Mouse (Mus musculus) kidney, postnatal 4 days (tissue): ENCODE results near the gene Olfr805.

ENCODE experiments used
- DNase-seq, 2 experiments: peaks; one replicate each; pipeline ENCODE4 v3.0.0; 2021; ENCODE audit warnings: mixed read lengths in 2 of 2

Gene Olfr805

GRCm38 (mm10) chr10:129729275-129729674 lies at the start of gene Olfr805:
Gene Olfr805, minus strand, starts transcription at chr10:129729375.
- no peak for DNase-seq

- no peak for DNase-seq
These were observed 48.9 kb upstream of the Olfr805 start for GRCm38 (mm10) chr10:129778123-129778522.

DNA sequence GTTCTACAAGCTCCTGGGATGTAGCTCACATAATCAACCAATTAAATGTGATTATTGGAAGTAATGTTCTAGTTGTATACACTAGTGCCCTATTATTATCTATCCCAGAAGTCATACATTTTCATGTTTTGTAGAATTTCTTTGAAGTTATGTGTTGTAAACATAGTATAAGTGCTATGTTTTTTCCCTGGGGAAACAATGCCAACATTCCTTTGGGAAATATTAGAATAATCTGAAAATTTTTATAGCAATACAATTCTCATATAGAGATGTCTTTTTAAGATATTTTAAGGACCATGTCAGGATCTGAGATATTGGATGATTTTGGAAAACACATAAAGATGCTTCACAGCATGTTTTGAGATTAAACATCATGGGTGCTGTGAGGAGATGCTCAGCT lies 45.2 kb upstream of the Olfr805 start, which contains the start of gene Olfr809:
TSS of gene Olfr809 (plus strand) at position 301 of the 400 bp plus-strand sequence.
- no peak for DNase-seq

DNA sequence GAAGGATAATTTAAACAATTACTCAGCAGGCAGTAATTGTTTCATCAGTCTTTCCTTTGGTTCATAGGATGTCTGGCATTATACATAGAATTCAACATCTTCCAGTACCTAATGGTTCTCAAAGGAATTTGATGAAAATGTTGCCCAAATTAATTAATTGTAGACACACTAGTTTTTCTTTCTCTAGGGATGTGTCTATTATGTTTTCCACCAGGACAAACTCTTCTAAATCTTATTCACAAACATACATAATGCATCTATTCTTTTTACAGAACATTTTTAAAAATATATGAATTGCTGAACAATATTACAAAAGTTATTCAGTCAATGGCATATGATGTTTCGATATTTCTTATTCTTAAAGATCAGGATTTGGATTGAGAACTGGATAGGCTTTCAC lies 36.0 kb upstream of the Olfr805 start, which contains the start of gene Olfr808:
TSS of gene Olfr808 (plus strand) at position 301 of the 400 bp plus-strand sequence.
- DNase-seq: no peak

DNA sequence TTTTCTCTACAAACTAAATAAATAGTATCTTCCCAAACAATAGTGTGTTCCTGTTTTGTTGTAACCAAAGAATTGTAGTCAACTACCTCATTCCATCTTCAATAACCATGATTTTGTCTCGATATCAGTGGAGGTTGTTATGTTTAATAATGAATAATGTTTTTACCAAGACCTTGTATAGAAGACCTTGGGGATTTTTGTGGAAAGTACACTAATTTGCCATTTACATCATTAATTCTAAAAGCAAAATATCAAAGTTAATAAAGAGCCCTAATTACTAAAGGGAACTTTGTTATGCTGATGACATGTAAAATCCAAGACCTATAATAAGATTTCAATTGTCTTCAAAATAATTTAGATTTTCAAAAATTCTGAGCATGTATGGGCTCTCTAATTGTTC lies 28.5 kb upstream of the Olfr805 start, which contains the start of gene Olfr807:
TSS of gene Olfr807 (minus strand) at position 101 of the 400 bp plus-strand sequence.
- DNase-seq: no peak

DNA sequence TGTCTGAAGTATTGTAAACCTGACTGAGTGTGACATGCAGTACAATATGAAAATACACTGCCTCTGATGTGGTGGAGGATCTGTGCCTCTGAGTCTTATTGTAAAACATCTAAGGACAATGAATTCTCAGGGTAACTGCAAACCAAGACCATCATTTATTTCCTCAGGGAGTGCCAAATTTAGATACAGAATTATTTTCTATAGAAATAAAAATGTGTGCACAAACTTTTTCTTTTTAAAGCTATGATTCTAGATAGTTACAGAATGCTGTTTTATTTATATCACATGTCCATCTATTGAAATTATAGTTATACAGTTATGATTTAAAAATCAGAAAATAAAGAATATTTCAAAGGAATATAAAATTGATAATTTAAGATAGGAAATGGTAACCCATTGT lies 12.6 kb upstream of the Olfr805 start, which contains the start of gene Olfr806:
TSS of gene Olfr806 (minus strand) at position 101 of the 400 bp plus-strand sequence.
- no peak for DNase-seq

DNA sequence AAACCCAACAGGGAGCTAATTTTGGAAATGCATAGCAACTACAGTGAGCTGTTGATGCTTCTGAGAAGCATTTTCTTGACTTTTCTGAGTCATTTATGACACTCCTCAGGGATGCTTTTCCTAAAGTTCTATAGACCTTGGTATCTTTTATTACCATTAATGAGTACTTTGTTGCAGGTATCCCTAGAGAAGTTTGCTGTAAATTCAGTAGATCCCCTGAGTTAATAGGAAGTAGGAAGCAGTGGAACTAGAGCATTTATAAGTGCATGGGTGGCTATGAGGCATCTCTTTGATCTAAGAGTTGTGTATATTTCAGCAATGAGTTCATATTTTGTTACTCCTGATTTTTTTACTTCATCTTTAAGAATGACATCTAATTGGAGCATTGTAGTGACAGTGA lies 26.3 kb downstream of the Olfr805 start, which contains the start of gene Olfr804:
TSS of gene Olfr804 (plus strand) at position 301 of the 400 bp plus-strand sequence.
- DNase-seq: no peak

- no peak for DNase-seq
These were observed 35.0 kb downstream of the Olfr805 start, which contains the start of gene Olfr803 for GRCm38 (mm10) chr10:129694186-129694585. Gene Olfr803, minus strand, starts transcription at chr10:129694286.

DNA sequence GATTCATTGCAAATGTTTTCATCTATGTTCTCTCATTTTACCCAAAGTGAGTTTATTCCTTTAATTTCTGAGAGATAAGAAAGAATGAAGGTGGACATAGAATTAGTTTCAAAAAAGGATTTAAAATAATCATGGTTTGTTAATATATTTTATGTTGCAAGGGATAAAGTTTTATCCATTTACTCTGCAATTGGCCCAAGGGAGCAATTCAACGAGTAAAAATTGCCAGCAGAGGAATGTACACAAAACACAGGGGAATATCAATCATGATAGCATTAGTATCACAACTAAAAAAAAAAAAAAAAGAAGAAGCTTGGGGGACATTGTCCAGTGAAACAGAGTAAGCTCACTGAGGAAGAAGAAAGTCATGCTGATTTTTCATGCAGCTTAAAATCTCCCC lies 41.1 kb downstream of the Olfr805 start, which contains the start of gene Olfr802:
TSS of gene Olfr802 (minus strand) at position 101 of the 400 bp plus-strand sequence.
- DNase-seq: no peak

GRCm38 (mm10) chr10:129673765-129674164 lies 55.4 kb downstream of the Olfr805 start, which contains the start of gene Olfr801:
Gene Olfr801, minus strand, starts transcription at chr10:129673865.
- DNase-seq: no peak
